Mouse (Mus musculus): Measurements from ENCODE around the gene Mob4. TPM values are rescaled to one million over a fixed set of nuclear protein-coding genes. Genes with fewer than 3 reads are reported as not detected.

Mob4 gene
- 45.4 and 48.6 TPM in 2 replicates for polyA plus RNA-seq (2012; ENCODE audit: insufficient read depth, insufficient read length, missing spikeins)

GRCm38 (mm10) chr1:55130943-55131401 is at the start of gene Mob4:
Mob4 (plus strand) TSS chr1:55131231.
- TF ChIP-seq CTCF (IDR thresholded peaks at IDR 0.05; ENCODE audit: low read depth, low read length) = no peak
- peak; percentile 63; the same call in 1 of the 2 replicates for TF ChIP-seq POLR2A (IDR thresholded peaks at IDR 0.05; ENCODE audit: borderline replicate concordance, low read depth, low read length)
- Histone ChIP-seq H3K4me1 (ENCODE audit: control insufficient read depth, insufficient read depth, low read length) (peaks cover 12% of the 10 kb centered on the region), H3K4me3 (ENCODE audit: insufficient read depth, low read length) (peak within 1 kb of the TSS; percentile 97), H3K27ac (ENCODE audit: insufficient read depth, low read depth, low read length) (peak within 1 kb of the TSS; percentile 80)

- Histone ChIP-seq H3K4me1 (ENCODE audit: control insufficient read depth, insufficient read depth, low read length) (peaks cover 15% of the 10 kb centered on the region), H3K4me3 (ENCODE audit: insufficient read depth, low read length) (no peak overlapping the region), H3K27ac (ENCODE audit: insufficient read depth, low read depth, low read length) (no peak overlapping the region)
- no peak for TF ChIP-seq POLR2A (IDR thresholded peaks at IDR 0.05; ENCODE audit: borderline replicate concordance, low read depth, low read length)
- no peak for TF ChIP-seq CTCF (IDR thresholded peaks at IDR 0.05; ENCODE audit: low read depth, low read length)
These were observed 48.9 kb upstream of the Mob4 start for GRCm38 (mm10) chr1:55082106-55082505.

- H3K4me1 ChIP-seq (ENCODE audit: control insufficient read depth, insufficient read depth, low read length) = peaks cover 21% of the 10 kb centered on the region
- H3K4me3 ChIP-seq (ENCODE audit: insufficient read depth, low read length) = peak overlapping the region; percentile 46
- TF ChIP-seq CTCF (IDR thresholded peaks at IDR 0.05; ENCODE audit: low read depth, low read length) (no peak), POLR2A (IDR thresholded peaks at IDR 0.05; ENCODE audit: borderline replicate concordance, low read depth, low read length) (no peak)
- H3K27ac ChIP-seq (ENCODE audit: insufficient read depth, low read depth, low read length) = no peak overlapping the region
These were observed 45.2 kb upstream of the Mob4 start for GRCm38 (mm10) chr1:55085781-55086366.

GRCm38 (mm10) chr1:55086868-55087400 is 44.1 kb upstream of the Mob4 start:
- TF ChIP-seq POLR2A (IDR thresholded peaks at IDR 0.05; ENCODE audit: borderline replicate concordance, low read depth, low read length) (no peak), CTCF (IDR thresholded peaks at IDR 0.05; ENCODE audit: low read depth, low read length) (no peak)
- Histone ChIP-seq H3K4me3 (ENCODE audit: insufficient read depth, low read length) (peak overlapping the region; percentile 99), H3K27ac (ENCODE audit: insufficient read depth, low read depth, low read length) (peak overlapping the region; percentile 97), H3K4me1 (ENCODE audit: control insufficient read depth, insufficient read depth, low read length) (peaks cover 21% of the 10 kb centered on the region)

GRCm38 (mm10) chr1:55087401-55087904 is 43.6 kb upstream of the Mob4 start:
- peaks cover 21% of the 10 kb centered on the region for H3K4me1 ChIP-seq (ENCODE audit: control insufficient read depth, insufficient read depth, low read length)
- peak overlapping the region; percentile 97 for H3K27ac ChIP-seq (ENCODE audit: insufficient read depth, low read depth, low read length)
- H3K4me3 ChIP-seq (ENCODE audit: insufficient read depth, low read length) = peak overlapping the region; percentile 99
- TF ChIP-seq POLR2A (IDR thresholded peaks at IDR 0.05; ENCODE audit: borderline replicate concordance, low read depth, low read length) (no peak), CTCF (IDR thresholded peaks at IDR 0.05; ENCODE audit: low read depth, low read length) (no peak)

- Histone ChIP-seq H3K4me3 (ENCODE audit: insufficient read depth, low read length) (peak within 1 kb of the TSS; percentile 99), H3K27ac (ENCODE audit: insufficient read depth, low read depth, low read length) (peak within 1 kb of the TSS; percentile 97), H3K4me1 (ENCODE audit: control insufficient read depth, insufficient read depth, low read length) (peaks cover 21% of the 10 kb centered on the region)
- TF ChIP-seq POLR2A (IDR thresholded peaks at IDR 0.05; ENCODE audit: borderline replicate concordance, low read depth, low read length) = no peak; the same call in 1 of the 2 replicates
- TF ChIP-seq CTCF (IDR thresholded peaks at IDR 0.05; ENCODE audit: low read depth, low read length) = no peak
These were observed 43.0 kb upstream of the Mob4 start, which contains the start of the genes Hspe1 and Hspd1 for GRCm38 (mm10) chr1:55087932-55088610. Hspe1 (plus strand) TSS chr1:55088132. Hspd1 (minus strand) TSS chr1:55088243.

GRCm38 (mm10) chr1:55088611-55089497 is 42.2 kb upstream of the Mob4 start:
- TF ChIP-seq CTCF (IDR thresholded peaks at IDR 0.05; ENCODE audit: low read depth, low read length) (no peak), POLR2A (IDR thresholded peaks at IDR 0.05; ENCODE audit: borderline replicate concordance, low read depth, low read length) (no peak)
- Histone ChIP-seq H3K4me1 (ENCODE audit: control insufficient read depth, insufficient read depth, low read length) (peaks cover 21% of the 10 kb centered on the region), H3K4me3 (ENCODE audit: insufficient read depth, low read length) (peak overlapping the region; percentile 99), H3K27ac (ENCODE audit: insufficient read depth, low read depth, low read length) (peak overlapping the region; percentile 97)

- H3K27ac ChIP-seq (ENCODE audit: insufficient read depth, low read depth, low read length) = no peak overlapping the region
- H3K4me3 ChIP-seq (ENCODE audit: insufficient read depth, low read length) = peak overlapping the region; percentile 99
- no peak for TF ChIP-seq CTCF (IDR thresholded peaks at IDR 0.05; ENCODE audit: low read depth, low read length)
- no peak for TF ChIP-seq POLR2A (IDR thresholded peaks at IDR 0.05; ENCODE audit: borderline replicate concordance, low read depth, low read length)
- H3K4me1 ChIP-seq (ENCODE audit: control insufficient read depth, insufficient read depth, low read length) = peaks cover 15% of the 10 kb centered on the region
These were observed 41.5 kb upstream of the Mob4 start for GRCm38 (mm10) chr1:55089498-55090064.

- Histone ChIP-seq H3K27ac (ENCODE audit: insufficient read depth, low read depth, low read length) (no peak overlapping the region), H3K4me1 (ENCODE audit: control insufficient read depth, insufficient read depth, low read length) (peaks cover 6% of the 10 kb centered on the region; the same call in 1 of the 2 replicates), H3K4me3 (ENCODE audit: insufficient read depth, low read length) (no peak overlapping the region)
- TF ChIP-seq POLR2A (IDR thresholded peaks at IDR 0.05; ENCODE audit: borderline replicate concordance, low read depth, low read length) = no peak
- no peak for TF ChIP-seq CTCF (IDR thresholded peaks at IDR 0.05; ENCODE audit: low read depth, low read length)
These were observed 39.0 kb upstream of the Mob4 start for GRCm38 (mm10) chr1:55092056-55092455.
